Mouse (Mus musculus) forebrain, postnatal 0 days (tissue): Measurements from ENCODE around the gene Tex46. TPM values are rescaled to one million over a fixed set of nuclear protein-coding genes. Genes with fewer than 3 reads are reported as not detected.

ENCODE experiments used
- ATAC-seq: fragments of 200-750 bp; cut with Nextera tagmentation; 2 replicates; pipeline ENCODE4 v1.8.0; 2017; ENCODE audit warnings: mild to moderate bottlenecking, moderate library complexity
- DNase-seq: peaks from one replicate; pipeline ENCODE4 v3.0.0-alpha.2; 2015
- H3K27ac ChIP-seq: fragments of 300-500 bp; sonication (generic); 2 replicates; pipeline ENCODE4 v1.5.1; 2014; ENCODE audit warnings: low read depth, mild to moderate bottlenecking, antibody characterized with exemption, low read length, moderate library complexity, mixed read lengths
- H3K27me3 ChIP-seq: fragments of 300-500 bp; sonication (generic); 2 replicates; pipeline ENCODE4 v1.6.1; 2014; ENCODE audit warnings: mild to moderate bottlenecking, low read length, mixed read lengths; ENCODE audit not compliant: insufficient read depth
- H3K36me3 ChIP-seq: fragments of 300-500 bp; sonication (generic); 2 replicates; pipeline ENCODE4 v1.6.1; 2014; ENCODE audit warnings: mild to moderate bottlenecking, moderate library complexity; ENCODE audit not compliant: insufficient read depth
- H3K4me1 ChIP-seq: fragments of 300-500 bp; sonication (generic); 2 replicates; pipeline ENCODE4 v1.6.1; 2014; ENCODE audit warnings: antibody characterized with exemption; ENCODE audit not compliant: insufficient read depth
- H3K4me2 ChIP-seq: fragments of 300-500 bp; sonication (generic); 2 replicates; pipeline ENCODE4 v1.6.1; 2014; ENCODE audit warnings: low read depth, mild to moderate bottlenecking, moderate library complexity
- H3K4me3 ChIP-seq: fragments of 300-500 bp; sonication (generic); 2 replicates; pipeline ENCODE4 v1.5.1; 2014; ENCODE audit warnings: low read depth, low read length, mixed read lengths
- H3K9ac ChIP-seq: fragments of 300-500 bp; sonication (generic); 2 replicates; pipeline ENCODE4 v1.6.1; 2014; ENCODE audit warnings: mild to moderate bottlenecking
- H3K9me3 ChIP-seq: fragments of 300-500 bp; sonication (generic); 2 replicates; pipeline ENCODE4 v1.6.1; 2016; ENCODE audit warnings: low read length
- CTCF ChIP-seq: sonication (generic); IDR thresholded peaks from 2 replicates; pipeline ENCODE4 v1.5.1; 2016; ENCODE audit warnings: antibody characterized with exemption, control low read depth, low read depth
- WGBS: fragments of 180-500 bp; shearing (Covaris S2); extraction: QIAGEN DNeasy Blood & Tissue Kit; methylation state at CpG from one replicate; pipeline ENCODE4 v1.1.7; 2014; 5-methylcytosine and 5-hydroxymethylcytosine counted together
- polyA plus RNA-seq: library from polyadenylated mRNA; unstranded; fragments of >200 nt; fragmentation: Nextera tagmentation; extraction: Ambion mirVana; gene quantifications from 2 replicates; pipeline ENCODE4 v1.2.1, GENCODE M21; 2015
- total RNA-seq: library from RNA; depleted of rRNA; stranded (reverse); fragments of >200 nt; gene quantifications from 2 replicates; pipeline ENCODE4 v1.2.3, GENCODE M21; 2014

Tex46 gene
- total and polyA plus RNA-seq, 2 experiments from 2014 or later, result not detected

GRCm38 (mm10) chr4:136638230-136638750, 28.1 kb downstream of the Tex46 start:
- WGBS, result 32% methylated on average over 7 of the region's 7 CpGs
- no peaks in the 10 kb centered on the region for H3K27me3 ChIP-seq
- no peak for DNase-seq
- no peaks in the 10 kb centered on the region for H3K36me3 ChIP-seq
- no peaks in the 10 kb centered on the region for H3K9me3 ChIP-seq
- no peak for TF ChIP-seq CTCF
- H3K4me1 ChIP-seq, result no peaks in the 10 kb centered on the region
- peak overlapping the region; percentile 74; the same call in 1 of the 2 replicates for H3K9ac ChIP-seq
- peak overlapping the region; percentile 71 for H3K4me2 ChIP-seq
- peak overlapping the region; percentile 46 for H3K4me3 ChIP-seq
- no peak for ATAC-seq
- peak overlapping the region; percentile 78; the same call in 1 of the 2 replicates for H3K27ac ChIP-seq

- Histone ChIP-seq H3K4me1 (no peaks in the 10 kb centered on the region), H3K27ac (no peak overlapping the region), H3K4me2 (peak overlapping the region; percentile 71), H3K9me3 (no peaks in the 10 kb centered on the region), H3K36me3 (no peaks in the 10 kb centered on the region), H3K27me3 (no peaks in the 10 kb centered on the region), H3K9ac (no peak overlapping the region), H3K4me3 (no peak overlapping the region)
- no peak for ATAC-seq
- peak; percentile 33 for DNase-seq
- TF ChIP-seq CTCF, result no peak
- WGBS, result 7% methylated on average over 10 of the region's 10 CpGs
Measured at GRCm38 (mm10) chr4:136638890-136639289, 28.7 kb downstream of the Tex46 start.

- H3K27me3 ChIP-seq, result no peaks in the 10 kb centered on the region
- H3K9ac ChIP-seq, result no peak overlapping the region
- H3K4me3 ChIP-seq, result no peak overlapping the region
- H3K36me3 ChIP-seq, result 0 out of 2 replicates have a peak, but pooled peaks cover under 1% of the 10 kb centered on the region
- H3K4me1 ChIP-seq, result peaks cover 6% of the 10 kb centered on the region; the same call in 1 of the 2 replicates
- peak; percentile 98 for TF ChIP-seq CTCF
- H3K27ac ChIP-seq, result no peak overlapping the region
- H3K9me3 ChIP-seq, result no peaks in the 10 kb centered on the region
- WGBS, result 23% methylated on average over 11 of the region's 11 CpGs
- ATAC-seq (peak; percentile 36; the same call in 1 of the 2 replicates), DNase-seq (peak; percentile 87)
- no peak overlapping the region for H3K4me2 ChIP-seq
Measured at GRCm38 (mm10) chr4:136648922-136649479, 38.8 kb downstream of the Tex46 start.

GRCm38 (mm10) chr4:136649480-136650196, 39.4 kb downstream of the Tex46 start:
- no peak for TF ChIP-seq CTCF
- DNase-seq (no peak), ATAC-seq (no peak)
- no peaks in the 10 kb centered on the region for H3K9me3 ChIP-seq
- H3K4me1 ChIP-seq, result peaks cover 6% of the 10 kb centered on the region; the same call in 1 of the 2 replicates
- H3K4me3 ChIP-seq, result no peak overlapping the region
- no peak overlapping the region for H3K27ac ChIP-seq
- H3K27me3 ChIP-seq, result no peaks in the 10 kb centered on the region
- 37% methylated on average over 13 of the region's 13 CpGs for WGBS
- H3K4me2 ChIP-seq, result no peak overlapping the region
- H3K9ac ChIP-seq, result no peak overlapping the region
- peaks cover 7% of the 10 kb centered on the region; the same call in 1 of the 2 replicates for H3K36me3 ChIP-seq

GRCm38 (mm10) chr4:136650261-136650660, 40.0 kb downstream of the Tex46 start:
- WGBS, result 82% methylated on average over 8 of the region's 8 CpGs
- H3K27ac ChIP-seq, result no peak overlapping the region
- peaks cover 6% of the 10 kb centered on the region; the same call in 1 of the 2 replicates for H3K4me1 ChIP-seq
- no peak overlapping the region for H3K9ac ChIP-seq
- H3K4me3 ChIP-seq, result no peak overlapping the region
- ATAC-seq (no peak), DNase-seq (no peak)
- no peak for TF ChIP-seq CTCF
- peaks cover 13% of the 10 kb centered on the region; the same call in 1 of the 2 replicates for H3K36me3 ChIP-seq
- no peaks in the 10 kb centered on the region for H3K9me3 ChIP-seq
- H3K27me3 ChIP-seq, result no peaks in the 10 kb centered on the region
- H3K4me2 ChIP-seq, result no peak overlapping the region

GRCm38 (mm10) chr4:136651357-136651811, 41.1 kb downstream of the Tex46 start:
- Histone ChIP-seq H3K27me3 (no peaks in the 10 kb centered on the region), H3K27ac (peak overlapping the region; percentile 79; the same call in 1 of the 2 replicates), H3K36me3 (peaks cover 24% of the 10 kb centered on the region), H3K9ac (no peak overlapping the region), H3K4me1 (peaks cover 6% of the 10 kb centered on the region; the same call in 1 of the 2 replicates), H3K4me3 (no peak overlapping the region), H3K9me3 (no peaks in the 10 kb centered on the region), H3K4me2 (no peak overlapping the region)
- DNase-seq, result peak; percentile 81
- ATAC-seq, result peak; percentile 58
- 60% methylated on average over 3 of the region's 3 CpGs for WGBS
- peak; percentile 93 for TF ChIP-seq CTCF
